Mouse (Mus musculus): ENCODE data around the gene Mau2.

Mau2 gene

DNA sequence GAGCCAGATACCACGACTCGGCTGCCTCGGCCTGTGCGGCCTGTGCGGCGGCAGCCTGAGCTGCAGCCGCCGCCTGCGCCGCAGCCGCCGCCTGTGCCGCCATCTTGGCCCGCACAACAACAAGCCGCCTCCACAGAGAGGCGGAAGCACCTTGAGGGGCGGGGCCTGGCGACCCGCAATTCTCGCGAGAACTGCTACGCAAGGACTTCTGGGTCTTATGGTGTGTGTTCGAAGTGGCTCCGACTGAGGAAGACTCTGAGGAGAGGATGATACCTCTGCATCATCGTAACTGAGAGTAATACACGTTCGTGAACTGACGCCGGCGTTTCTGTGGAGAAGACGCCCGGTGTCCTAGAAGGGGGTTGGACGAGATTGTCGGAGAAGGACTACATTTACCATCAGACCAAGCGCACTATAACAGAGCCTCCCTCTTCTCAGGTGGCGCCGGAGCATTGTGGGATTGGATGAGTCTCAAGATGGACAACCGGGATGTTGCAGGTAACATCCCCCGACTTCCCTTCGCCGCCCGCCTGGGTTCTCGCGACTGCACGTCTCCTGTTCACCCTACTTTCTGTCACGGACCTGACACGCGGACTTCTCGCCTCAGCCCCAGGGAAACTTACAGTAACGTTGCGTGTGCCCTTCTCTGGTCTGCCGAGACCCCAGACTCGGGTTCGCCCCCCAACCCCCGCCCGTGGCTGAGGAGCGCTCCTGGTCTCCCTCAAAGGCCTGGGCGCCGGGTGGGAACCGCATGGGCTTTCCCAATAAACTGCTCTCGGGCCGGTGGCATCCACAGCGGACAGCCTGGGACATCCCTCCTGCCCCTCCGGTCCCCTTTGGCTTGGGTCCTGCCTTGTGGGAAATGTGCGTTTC, at the start of gene Mau2, which contains the start of gene Sugp1:
Mau2 (minus strand) TSS at position 152 of the 873 bp plus-strand sequence.
Sugp1 (plus strand) TSS at position 231 of the 873 bp plus-strand sequence.
- peak; percentile 98 for DNase-seq (ENCODE audit: low read depth, low spot score)

DNA sequence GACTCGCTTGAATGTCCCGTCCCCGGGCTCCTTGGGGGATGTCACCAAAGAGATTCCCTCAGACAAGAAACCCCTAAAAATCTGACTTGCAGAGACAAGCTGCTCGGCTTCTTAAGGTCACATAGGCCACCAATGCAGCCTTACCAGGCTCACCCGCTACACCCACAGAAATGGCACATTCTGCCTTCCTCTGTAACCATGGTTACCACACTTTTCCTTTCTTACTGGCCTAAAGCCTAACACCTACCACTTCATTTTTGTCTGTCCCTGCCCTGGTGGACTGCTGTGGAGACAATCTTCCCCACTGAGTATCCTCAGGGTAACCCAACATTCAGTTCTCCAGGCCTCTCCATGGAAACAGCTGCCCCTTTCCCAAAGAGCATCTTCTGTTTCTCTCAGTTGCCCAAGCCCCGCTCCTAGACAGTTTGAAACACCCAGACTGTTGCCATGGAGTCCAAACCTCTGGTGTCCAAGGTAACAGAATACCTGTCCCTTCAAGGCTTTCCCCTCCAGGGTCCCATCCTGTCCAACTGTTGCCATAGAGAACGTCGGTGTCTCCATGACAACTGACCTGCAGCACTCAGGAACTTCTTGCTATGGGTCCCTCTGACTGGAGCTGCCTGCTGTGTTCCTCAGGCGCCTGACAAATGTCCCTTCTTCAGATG, 46.9 kb upstream of the Mau2 start:
- peak; percentile 91 for DNase-seq (ENCODE audit: low read depth, low spot score)

DNA sequence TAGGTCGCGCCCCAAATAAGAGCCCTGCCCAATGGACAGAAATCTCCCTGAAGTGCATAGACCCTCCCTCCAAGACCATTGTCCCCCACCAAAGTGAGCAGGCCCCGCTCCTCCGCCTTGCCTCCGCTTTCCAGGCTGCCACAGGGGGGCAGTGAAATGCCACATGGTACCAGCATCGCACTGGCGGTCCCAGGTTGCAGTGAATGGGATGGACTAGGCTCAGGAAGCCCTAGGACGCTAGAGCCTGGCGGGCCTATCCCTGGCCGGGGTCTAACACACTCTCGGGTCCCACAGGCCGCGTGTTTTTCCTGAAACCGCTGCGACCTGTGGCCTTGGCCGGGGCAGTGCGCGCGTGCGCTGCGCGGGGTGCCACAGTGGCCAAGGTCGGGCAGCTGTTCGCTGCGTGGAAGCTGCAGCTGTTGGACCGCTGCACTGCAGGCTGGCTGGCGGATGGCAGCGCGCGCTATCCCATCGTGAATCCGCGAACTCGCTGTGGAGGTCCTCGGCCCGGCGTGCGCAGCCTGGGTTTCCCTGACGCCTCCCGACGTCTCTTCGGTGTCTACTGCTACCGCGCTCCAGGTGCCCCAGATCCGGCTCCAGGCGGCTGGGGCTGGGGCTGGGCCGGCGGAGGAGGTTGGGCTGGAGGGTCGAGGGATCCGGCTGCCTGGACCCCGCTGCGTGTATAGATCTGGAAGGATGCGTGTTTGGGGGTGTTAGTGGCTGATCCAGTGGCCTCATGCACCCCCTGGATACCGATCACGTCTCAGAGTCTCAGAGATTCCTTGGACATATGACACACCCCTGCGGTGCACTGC, 45.5 kb upstream of the Mau2 start:
- peak; percentile 72 for DNase-seq (ENCODE audit: low read depth, low spot score)

DNA sequence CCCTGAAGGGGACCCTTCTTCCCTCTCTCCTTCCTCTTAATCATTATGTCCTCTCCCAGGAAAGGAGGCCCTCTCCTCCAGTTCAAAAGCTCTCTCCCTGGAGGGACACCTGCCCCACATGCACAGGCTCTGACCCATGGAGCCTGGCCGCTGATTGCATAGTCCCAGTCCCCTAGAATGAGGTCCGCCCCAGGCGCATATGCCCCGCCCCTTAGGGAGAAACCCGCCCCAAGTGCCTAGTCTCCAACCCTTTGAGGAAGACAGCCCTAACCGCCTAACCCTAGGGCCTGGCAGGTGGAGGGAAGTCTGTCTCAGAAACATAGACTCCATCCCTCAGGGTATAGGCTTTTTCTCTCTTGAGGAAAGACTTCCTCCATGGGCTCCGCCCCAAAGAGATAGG, 44.7 kb upstream of the Mau2 start:
- peak; percentile 69 for DNase-seq (ENCODE audit: low read depth, low spot score)

DNA sequence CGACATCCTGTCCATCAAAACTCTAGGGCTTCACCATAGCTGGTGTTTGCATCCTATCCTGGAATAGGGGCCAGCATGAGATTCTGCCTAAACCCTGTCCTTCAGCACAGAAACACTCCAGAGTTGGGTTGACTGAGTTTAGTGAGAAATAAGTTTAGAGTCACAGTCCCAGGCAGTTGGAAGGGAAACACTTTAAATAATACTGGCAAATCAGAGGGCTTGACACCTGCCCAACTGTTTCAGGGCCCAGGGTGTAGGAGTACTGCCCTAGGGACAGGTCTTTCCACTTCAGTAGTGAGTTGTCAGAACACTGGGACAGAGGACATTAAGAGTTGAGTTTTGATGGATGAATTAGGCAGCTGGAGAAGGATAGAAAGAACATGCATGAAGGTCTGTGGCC, 43.6 kb upstream of the Mau2 start:
- no peak for DNase-seq (ENCODE audit: low read depth, low spot score)

DNA sequence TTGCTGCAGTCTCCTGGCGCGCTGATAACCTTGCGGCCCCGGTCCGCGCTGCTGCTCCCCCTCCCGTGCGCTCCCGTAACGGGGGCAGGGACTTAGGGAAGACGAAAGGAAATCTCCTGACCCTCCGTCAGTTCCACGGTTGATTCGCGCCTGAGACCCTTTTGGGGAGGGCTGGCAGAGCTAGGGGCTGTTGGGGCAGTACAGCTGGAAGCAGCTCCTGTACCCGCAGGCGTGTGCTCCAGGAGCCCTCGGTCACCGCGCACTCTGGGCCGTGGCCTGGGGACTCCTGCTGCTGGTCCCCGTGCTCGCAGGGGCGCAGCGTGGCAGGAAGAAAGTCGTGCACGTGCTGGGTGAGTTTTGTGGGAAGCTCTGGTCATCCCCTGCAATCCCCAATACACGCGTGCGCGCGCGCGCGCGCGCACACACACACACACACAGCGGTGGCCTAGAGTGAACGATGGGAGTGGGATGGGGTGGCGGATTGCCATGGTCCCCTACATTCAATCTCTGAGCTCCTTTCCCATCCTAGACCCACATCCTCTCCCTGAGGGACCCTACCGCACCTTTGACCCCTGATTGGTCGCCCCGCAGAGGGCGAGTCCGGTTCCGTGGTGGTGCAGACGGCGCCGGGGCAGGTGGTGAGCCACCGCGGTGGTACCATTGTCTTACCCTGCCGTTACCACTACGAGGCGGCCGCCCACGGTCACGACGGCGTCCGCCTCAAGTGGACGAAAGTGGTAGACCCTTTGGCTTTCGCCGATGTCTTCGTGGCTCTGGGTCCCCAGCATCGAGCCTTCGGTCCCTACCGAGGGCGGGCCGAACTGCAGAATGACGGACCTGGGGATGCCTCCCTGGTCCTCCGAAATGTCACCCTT, 41.9 kb upstream of the Mau2 start:
- DNase-seq (ENCODE audit: low read depth, low spot score), result peak; percentile 32

DNA sequence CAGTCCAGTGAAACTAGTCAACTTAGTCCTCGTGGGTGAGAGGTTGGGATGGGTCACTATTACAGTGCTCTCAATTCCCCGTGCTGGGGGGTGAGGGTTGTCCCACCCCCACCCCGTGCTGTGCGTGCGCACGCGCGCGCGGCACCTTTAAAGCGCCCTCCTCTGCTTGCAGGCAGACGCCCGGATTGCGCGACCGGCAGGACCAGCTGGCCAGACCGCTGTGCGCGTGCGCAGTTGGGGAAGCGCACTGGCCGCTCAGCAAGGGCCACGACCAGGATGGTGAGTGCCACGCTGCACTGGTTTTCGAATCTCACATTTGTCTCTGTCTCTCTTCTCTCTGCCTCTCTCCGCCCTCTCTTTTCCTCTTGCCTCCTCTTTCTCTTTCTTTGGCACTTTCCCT, 40.8 kb upstream of the Mau2 start, which contains the start of gene Hapln4:
Hapln4 (plus strand) TSS at position 173 of the 400 bp plus-strand sequence.
- DNase-seq (ENCODE audit: low read depth, low spot score), result peak; percentile 33

DNA sequence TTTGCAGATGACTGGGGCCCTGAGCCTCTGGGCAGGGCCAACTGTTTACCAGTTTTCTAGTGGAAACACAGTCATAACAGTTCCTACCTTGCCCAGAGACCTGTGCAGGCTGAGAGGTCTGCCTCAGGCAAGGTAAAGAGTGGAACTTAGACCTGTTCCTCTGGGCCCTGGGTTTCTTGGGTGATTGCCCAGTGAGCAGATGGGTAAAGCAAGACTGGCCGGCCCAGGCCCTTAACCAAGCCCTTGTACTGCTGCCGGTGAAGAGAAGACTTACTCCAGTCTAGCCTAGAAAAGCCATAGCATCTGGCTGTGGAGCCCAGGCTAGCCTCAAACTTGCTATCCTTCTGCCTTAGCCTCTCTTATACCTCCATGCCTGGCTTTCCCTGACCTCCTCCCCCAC, 39.4 kb upstream of the Mau2 start:
- no peak for DNase-seq (ENCODE audit: low read depth, low spot score)

DNA sequence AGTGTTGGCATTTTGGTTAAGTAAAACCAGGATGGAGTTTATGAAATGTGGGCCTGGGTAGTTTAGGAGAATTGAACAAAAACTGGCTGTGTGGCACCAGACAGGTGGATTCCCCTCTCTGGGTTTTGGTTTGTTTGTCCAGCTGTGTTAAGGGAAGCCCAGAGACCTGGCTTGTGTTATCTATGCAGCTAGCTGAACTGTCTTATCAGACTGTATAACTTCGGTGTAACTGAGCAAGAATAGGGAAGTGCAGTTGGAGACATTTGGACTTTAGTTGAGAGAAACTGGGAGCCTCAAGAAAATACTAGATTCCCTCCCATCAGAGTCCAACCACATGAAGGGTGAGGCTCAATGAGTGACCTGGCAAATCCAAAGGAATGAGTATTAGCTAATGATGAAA, 31.1 kb upstream of the Mau2 start:
- no peak for DNase-seq (ENCODE audit: low read depth, low spot score)

DNA sequence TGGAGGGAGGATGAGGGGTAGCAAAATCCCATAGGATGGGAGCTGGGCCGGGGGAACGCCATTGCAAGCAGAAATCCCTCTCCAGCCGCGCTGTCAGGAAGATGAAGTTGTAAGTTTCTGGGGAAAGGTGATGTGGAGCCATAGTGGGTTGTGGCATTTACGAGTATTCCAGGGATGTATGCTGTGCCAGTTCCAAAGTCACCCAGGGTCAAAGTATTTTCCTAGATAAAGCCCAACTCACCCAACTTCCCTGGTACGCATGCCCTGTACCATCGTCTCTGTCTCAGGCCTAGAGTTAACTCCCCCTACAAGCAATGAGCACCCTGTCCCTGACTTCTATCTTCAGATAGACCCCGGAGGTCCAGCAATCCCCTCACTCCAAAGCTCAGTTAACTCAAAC, 30.6 kb upstream of the Mau2 start:
- DNase-seq (ENCODE audit: low read depth, low spot score), result no peak

DNA sequence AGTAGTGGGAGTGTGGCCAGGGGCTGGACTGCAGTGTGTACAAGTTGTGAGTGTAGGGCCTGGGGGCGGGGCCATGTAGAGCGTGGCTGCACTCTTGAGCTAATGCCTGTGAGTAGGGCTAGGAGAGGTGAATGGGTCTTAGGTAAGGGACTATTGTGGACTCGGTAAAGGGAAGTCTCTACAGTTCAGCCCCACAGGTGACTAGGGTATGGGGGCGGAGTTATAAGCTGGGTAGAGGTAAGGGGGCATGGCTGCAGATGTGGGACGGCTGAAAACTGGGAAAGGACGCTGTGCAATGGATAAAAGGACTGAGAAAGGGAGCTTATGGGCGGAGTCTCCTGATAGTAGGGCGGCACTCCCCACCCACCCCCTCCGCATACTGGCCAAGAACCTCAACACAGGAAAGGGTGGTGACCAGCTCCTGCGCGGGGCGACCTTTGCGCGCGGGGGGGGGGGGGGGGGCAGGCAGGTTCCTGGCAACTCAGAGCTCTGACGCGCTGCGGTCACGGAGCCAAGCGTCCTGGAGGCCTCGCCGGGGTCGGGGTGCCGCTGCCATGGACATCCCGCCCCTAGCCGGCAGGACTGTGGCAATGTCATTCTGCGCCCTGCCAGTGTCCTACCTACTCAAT, 30.0 kb upstream of the Mau2 start, which contains the start of gene Tm6sf2:
Tm6sf2 (plus strand) TSS at position 484 of the 629 bp plus-strand sequence.
- DNase-seq (ENCODE audit: low read depth, low spot score), result peak; percentile 81

DNA sequence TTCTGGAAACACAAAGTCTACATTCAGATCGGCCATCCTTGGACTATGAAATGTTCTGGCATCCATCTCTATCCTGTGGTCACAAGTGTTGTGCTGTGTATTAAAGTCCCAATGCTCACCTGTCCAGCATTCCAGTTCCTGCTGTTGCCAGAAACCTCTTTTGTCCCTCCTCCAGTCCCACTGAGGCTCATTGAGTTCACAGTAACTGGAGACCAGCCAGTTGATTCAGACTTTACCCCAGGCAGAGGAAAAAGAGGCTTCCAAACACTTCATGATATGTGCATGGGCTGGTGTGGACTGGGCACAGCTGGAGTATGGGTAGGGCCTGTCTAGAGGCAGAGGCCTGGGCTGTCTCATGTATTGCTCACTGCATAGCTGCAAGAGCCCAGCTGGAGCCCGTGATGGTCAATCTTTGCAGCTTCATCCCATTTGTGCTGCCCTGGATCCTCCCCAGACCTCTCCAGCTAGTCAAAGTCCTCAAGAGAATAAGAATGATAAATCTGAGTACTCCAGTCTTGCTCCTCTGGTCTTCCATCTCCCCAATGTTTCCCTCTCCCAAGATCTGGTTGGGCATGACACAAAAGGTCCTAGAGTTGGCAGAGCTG, 29.4 kb upstream of the Mau2 start:
- DNase-seq (ENCODE audit: low read depth, low spot score), result no peak

DNA sequence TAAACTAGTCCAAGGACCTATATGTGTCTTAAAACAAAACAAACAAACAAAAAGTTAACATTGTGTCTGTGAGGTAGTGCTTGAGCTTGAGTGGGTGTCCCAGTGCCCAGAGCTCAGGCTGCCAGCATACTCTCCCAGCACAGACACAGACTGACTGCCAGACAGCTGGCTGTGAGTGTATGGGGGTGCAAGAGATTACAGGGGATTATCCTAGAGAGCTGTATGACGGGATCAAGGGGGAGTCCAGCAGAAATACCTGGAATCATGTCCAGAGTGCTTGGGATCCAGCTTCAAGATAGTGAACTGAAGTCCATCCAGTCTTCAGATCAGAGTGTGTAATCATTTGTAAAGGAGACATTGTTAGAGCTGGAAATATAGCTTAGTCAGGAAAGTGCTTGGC, 15.2 kb upstream of the Mau2 start:
- no peak for DNase-seq (ENCODE audit: low read depth, low spot score)

DNA sequence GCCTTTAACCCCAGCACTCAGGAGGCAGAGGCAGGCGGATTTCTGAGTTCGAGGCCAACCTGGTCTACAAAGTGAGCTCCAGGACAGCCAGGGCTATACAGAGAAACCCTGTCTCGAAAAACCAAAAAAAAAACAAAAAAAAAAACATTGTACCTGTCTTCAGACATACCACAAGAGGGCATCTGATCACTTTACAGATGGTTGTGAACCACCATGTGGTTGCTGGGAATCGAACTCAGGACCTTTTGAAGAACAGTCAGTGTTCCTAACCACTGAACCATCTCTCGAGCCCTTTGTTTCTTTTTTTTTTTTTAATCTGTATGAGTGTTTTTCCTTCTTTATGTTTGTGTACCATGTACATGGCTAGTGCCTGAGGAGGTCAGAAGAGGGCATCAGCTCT, 7.9 kb upstream of the Mau2 start:
- DNase-seq (ENCODE audit: low read depth, low spot score), result peak; percentile 46

DNA sequence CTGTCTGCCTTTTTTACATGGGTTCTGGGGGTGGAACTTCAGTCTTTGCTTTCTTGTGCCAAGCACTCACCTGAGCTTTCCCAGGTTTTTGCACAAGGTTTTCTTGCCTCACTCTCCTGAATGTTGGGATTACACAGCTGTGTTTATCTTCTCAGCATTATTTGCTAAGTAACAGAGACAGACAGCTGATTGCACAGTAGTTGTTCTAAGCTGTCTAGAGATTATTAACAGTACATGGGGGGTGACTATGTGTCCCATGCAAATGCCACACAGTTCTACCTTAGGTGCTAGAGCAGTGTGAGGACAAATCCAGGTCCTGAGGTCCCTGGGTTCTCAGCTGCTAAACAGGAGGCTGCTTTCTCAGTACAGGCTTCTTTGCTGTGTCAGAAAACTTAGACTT, 7.1 kb upstream of the Mau2 start:
- no peak for DNase-seq (ENCODE audit: low read depth, low spot score)

DNA sequence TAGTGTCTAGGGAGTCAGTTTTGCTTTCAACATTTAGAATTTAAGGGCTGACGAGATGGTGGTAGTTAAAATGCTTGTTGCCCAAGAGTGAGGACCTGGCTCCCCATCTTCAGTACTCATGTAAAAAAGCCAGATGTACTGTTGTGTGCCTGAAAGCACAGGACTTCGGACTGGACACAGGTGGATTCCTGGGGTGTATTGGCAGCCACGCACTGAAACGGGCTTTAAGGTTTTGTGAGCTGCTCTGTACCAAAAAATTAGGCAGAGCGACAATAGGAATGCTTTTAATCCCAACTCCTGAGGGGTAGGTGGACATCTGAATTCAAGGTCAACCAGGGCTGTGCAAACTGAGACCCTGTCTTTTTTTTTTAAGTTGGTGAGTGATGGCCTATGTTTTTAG, 1.5 kb upstream of the Mau2 start:
- no peak for DNase-seq (ENCODE audit: low read depth, low spot score)

DNA sequence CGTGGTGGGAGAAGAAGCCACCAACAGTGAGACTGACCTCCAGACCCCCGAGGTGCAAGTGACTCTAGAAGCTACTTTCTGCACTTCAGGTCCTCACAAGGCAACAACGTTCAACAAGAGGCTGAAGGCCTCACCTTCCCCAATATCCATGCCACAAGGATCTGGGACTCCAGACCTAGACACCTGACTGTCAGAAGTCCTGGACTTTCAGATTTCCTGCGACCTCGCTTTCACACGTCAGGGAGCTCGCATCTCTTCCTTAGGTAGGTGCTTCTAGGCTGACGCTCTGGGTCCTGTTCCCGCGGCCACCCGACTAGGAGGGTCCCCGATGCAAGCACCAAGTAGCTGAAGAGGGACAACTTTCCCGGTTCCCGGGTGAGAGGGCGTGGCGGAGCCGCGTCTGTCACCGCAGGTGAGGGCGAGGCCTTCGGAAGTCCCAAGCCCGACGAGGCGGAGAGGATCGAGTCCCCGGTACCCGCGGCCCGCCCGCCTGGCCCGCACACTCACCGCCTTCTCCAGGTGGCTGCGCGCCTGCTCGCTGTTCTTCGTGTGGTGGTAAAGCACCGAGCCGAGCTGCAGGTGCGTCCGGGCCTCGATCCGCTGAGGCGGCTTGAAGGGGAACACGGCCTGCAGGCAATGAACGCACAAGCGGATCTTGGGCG, 518 bp downstream of the Mau2 start:
- DNase-seq (ENCODE audit: low read depth, low spot score), result no peak

DNA sequence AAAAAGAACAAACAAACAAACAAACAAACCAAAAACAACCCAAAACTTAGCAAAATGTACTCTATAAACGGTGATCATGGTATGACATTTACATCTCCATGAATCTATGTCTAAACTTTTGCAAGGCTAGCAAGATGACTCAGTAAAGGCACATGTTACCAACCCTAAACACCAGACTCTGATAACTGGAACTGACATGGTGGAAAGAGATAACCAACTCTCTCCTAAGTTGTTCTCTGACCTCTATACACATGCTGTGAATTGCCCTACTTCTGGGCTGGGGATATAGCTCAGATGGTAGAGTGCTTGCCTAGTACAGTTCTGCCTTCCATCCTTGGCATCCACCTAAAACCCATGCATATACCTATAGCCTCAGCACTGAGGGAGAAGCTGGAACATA, 4.5 kb downstream of the Mau2 start:
- DNase-seq (ENCODE audit: low read depth, low spot score), result no peak

DNA sequence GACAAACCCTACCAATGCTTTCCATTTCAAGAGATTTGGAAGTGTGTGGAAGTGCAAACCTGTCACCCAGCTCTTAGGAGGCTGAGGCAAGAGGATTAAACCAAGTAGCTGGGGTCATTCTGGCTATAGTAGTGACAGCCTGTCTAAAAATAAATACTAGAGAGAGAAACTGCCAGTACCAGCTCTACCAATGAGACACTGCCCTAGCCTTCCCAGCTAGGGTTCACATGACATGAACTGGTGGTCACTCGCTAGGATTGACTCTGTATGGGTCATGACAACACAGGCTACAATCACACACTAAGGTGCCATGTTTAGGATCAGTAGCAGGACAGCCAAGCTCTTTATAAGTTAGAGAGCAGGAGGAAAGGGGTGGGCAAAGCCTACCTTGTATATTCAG, 12.3 kb downstream of the Mau2 start:
- DNase-seq (ENCODE audit: low read depth, low spot score), result no peak

DNA sequence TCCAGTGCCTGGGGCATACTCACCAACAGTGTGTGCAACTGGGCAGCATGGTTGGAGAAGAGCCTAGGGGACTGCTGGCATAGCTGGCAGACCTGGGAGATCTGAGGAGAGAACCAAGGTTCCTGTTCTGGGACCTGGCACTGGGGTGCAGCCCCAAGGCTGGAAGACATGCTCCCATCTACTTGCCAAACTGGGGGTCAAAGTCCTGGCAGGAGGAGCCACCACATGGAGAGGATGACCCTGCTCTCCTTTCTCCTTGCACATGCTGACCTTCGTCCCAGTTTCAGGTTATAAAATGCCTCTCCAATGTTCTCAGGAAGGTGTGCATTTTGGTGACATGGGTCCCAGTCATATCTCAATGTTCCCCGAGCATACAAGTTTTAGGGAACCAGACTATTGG, 16.4 kb downstream of the Mau2 start:
- no peak for DNase-seq (ENCODE audit: low read depth, low spot score)

Data from R1 (cell line).